Mouse (Mus musculus) intestine, embryonic 15.5 days (tissue): ENCODE results near the gene Mcu. TPM values are rescaled to one million over a fixed set of nuclear protein-coding genes. Genes with fewer than 3 reads are reported as not detected.

Experiments
- ATAC-seq: fragments of 200-750 bp; cut with Nextera tagmentation; 2 replicates; pipeline ENCODE4 v1.8.0; 2017; ENCODE audit warnings: moderate TSS enrichment, moderate library complexity
- H3K27ac ChIP-seq: fragments of 300-500 bp; sonication (generic); 2 replicates; pipeline ENCODE4 v1.5.1; 2015; ENCODE audit warnings: mild to moderate bottlenecking, inconsistent platforms
- H3K27me3 ChIP-seq: fragments of 300-500 bp; sonication (generic); replicated peaks from 2 replicates; pipeline ENCODE4 v1.6.1; 2015; ENCODE audit warnings: inconsistent platforms
- H3K36me3 ChIP-seq: fragments of 300-500 bp; sonication (generic); 2 replicates; pipeline ENCODE4 v1.6.1; 2015; ENCODE audit warnings: inconsistent platforms
- H3K4me1 ChIP-seq: fragments of 300-500 bp; sonication (generic); replicated peaks from 2 replicates; pipeline ENCODE4 v1.6.1; 2015; ENCODE audit warnings: inconsistent platforms
- H3K4me2 ChIP-seq: fragments of 300-500 bp; sonication (generic); replicated peaks from 2 replicates; pipeline ENCODE4 v1.6.1; 2015; ENCODE audit warnings: mild to moderate bottlenecking, inconsistent platforms
- H3K4me3 ChIP-seq: fragments of 300-500 bp; sonication (generic); replicated peaks from 2 replicates; pipeline ENCODE4 v1.5.1; 2015; ENCODE audit warnings: inconsistent platforms
- H3K9ac ChIP-seq: fragments of 300-500 bp; sonication (generic); 2 replicates; pipeline ENCODE4 v1.6.1; 2015; ENCODE audit warnings: inconsistent platforms
- H3K9me3 ChIP-seq: fragments of 300-500 bp; sonication (generic); 2 replicates; pipeline ENCODE4 v1.6.1; 2016; ENCODE audit warnings: inconsistent platforms
- WGBS: fragments of 180-500 bp; shearing (Covaris S2); methylation state at CpG from one replicate; pipeline ENCODE4 v1.1.7; 2015; 5-methylcytosine and 5-hydroxymethylcytosine counted together
- polyA plus RNA-seq: library from polyadenylated mRNA; unstranded; fragments of >200 nt; fragmentation: Nextera tagmentation; extraction: Ambion mirVana; gene quantifications from 2 replicates; pipeline ENCODE4 v1.2.1, GENCODE M21; 2015

Mcu gene
- polyA plus RNA-seq, 1 experiment from 2014 or later = 72.6 TPM

DNA sequence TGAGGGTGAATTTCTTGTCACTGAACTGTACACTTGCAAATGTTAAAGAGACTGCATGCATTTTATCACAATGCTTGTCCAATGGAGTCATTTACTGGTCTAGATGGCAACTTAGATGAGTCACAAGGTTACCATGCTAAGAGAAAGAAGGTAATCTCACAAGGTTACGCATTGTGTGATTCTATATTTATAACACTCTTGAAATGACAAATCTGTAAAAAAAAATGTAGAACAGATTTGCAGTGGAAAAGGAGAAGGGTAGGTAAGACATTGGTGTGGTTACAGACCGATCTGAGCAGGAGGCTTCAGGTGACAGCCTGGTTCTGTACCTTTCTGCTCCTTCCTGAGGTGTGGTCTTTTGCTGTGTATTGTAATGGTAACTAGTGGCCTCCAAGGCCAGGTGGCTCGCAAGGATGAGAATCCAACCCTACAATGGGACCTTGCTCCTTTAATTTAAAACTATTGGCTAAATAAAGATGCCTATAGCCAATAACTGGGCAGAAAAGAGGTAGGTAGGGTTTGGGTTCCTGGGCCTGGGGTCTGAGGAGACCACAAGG lies 35.8 kb downstream of the Mcu start:
- peaks cover 20% of the 10 kb centered on the region for H3K4me1 ChIP-seq
- no peak overlapping the region for H3K4me3 ChIP-seq
- WGBS = 91% methylated on average over 3 of the region's 3 CpGs
- H3K27ac ChIP-seq = no peak overlapping the region
- H3K36me3 ChIP-seq = no peaks in the 10 kb centered on the region; the same call in 1 of the 2 replicates
- H3K27me3 ChIP-seq = no peaks in the 10 kb centered on the region
- no peak overlapping the region for H3K9ac ChIP-seq
- H3K4me2 ChIP-seq = no peak overlapping the region
- ATAC-seq = no peak
- no peaks in the 10 kb centered on the region for H3K9me3 ChIP-seq

- Histone ChIP-seq H3K4me2 (no peak overlapping the region), H3K27me3 (no peaks in the 10 kb centered on the region), H3K4me3 (no peak overlapping the region), H3K4me1 (peaks cover 20% of the 10 kb centered on the region), H3K9ac (no peak overlapping the region), H3K36me3 (no peaks in the 10 kb centered on the region; the same call in 1 of the 2 replicates), H3K27ac (0 out of 2 replicates have a peak overlapping the region, but pooled peaks have one; percentile 40), H3K9me3 (no peaks in the 10 kb centered on the region)
- no peak for ATAC-seq
- 84% methylated on average over 3 of the region's 3 CpGs for WGBS
These were observed 36.8 kb downstream of the Mcu start for GRCm38 (mm10) chr10:59579645-59580044.

DNA sequence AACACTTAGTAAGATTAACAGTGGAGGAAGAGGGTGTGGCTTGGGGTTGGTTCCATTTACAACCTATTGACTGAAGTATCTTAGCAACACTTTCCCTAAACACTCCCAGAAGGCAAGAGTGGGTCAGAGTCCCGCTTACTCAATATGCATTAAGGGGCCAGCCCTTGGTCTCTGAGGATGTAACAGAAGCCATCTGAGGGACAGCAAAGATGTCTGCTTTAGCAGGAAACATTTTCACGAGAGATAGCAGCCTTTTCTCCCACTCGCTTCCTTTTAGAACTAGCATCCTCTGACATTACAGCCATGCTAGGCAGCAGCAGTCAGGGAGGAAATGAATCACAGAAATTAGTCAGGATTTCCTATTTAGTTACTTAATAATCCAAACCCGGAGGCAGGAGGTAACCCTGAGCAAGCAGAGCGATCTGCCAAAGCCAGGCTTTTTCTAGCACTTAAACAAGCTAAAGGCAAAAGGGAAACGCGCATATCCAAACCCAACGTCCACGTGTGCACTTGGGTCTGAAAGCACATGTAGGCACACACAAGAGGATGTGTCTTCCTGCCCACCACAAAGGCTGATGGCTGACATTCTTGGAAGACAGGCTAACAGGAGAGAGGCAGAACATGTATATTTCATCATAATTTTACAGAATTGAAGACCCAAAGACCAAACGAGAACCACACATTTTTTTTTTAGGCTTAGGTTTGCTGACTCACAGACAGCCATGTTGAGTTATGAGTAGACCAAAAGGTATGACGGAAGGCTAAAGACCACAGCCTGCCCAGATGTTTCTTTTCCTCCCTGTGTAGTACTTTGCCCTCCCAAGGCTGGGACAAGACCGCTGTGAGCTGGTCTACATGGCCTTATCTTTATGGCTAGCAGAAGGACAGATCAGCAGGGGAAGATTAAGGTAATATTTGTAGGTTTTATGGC lies 38.4 kb downstream of the Mcu start:
- WGBS = 22% methylated on average over 12 of the region's 12 CpGs

GRCm38 (mm10) chr10:59576305-59576704 lies 40.2 kb downstream of the Mcu start:
- Histone ChIP-seq H3K9ac (no peak overlapping the region), H3K4me2 (no peak overlapping the region), H3K27me3 (no peaks in the 10 kb centered on the region), H3K36me3 (no peaks in the 10 kb centered on the region), H3K9me3 (no peaks in the 10 kb centered on the region), H3K4me1 (peaks cover 30% of the 10 kb centered on the region), H3K4me3 (no peak overlapping the region), H3K27ac (peak overlapping the region; percentile 8; the same call in 1 of the 2 replicates)
- no peak for ATAC-seq
- 44% methylated on average over 5 of the region's 5 CpGs for WGBS

More for the DNA sequence above, 38.4 kb downstream of the Mcu start:
- H3K4me2 ChIP-seq = peak overlapping the region; percentile 50
- ATAC-seq = peak; percentile 93
- H3K27me3 ChIP-seq = no peaks in the 10 kb centered on the region
- H3K4me1 ChIP-seq = peaks cover 20% of the 10 kb centered on the region
- H3K9me3 ChIP-seq = no peaks in the 10 kb centered on the region
- 0 out of 2 replicates have a peak overlapping the region, but pooled peaks have one; percentile 13 for H3K4me3 ChIP-seq
- peak overlapping the region; percentile 90 for H3K27ac ChIP-seq
- 0 out of 2 replicates have a peak overlapping the region, but pooled peaks have one; percentile 6 for H3K9ac ChIP-seq
- no peaks in the 10 kb centered on the region; the same call in 1 of the 2 replicates for H3K36me3 ChIP-seq

GRCm38 (mm10) chr10:59571964-59572363 lies 44.5 kb downstream of the Mcu start:
- no peak overlapping the region for H3K4me2 ChIP-seq
- no peaks in the 10 kb centered on the region for H3K36me3 ChIP-seq
- ATAC-seq = no peak
- H3K4me3 ChIP-seq = no peak overlapping the region
- no peak overlapping the region for H3K9ac ChIP-seq
- H3K27me3 ChIP-seq = no peaks in the 10 kb centered on the region
- H3K9me3 ChIP-seq = no peaks in the 10 kb centered on the region
- 0 out of 2 replicates have a peak overlapping the region, but pooled peaks have one; percentile 13 for H3K27ac ChIP-seq
- H3K4me1 ChIP-seq = peaks cover 45% of the 10 kb centered on the region
- WGBS = 50% methylated on average over 5 of the region's 5 CpGs

DNA sequence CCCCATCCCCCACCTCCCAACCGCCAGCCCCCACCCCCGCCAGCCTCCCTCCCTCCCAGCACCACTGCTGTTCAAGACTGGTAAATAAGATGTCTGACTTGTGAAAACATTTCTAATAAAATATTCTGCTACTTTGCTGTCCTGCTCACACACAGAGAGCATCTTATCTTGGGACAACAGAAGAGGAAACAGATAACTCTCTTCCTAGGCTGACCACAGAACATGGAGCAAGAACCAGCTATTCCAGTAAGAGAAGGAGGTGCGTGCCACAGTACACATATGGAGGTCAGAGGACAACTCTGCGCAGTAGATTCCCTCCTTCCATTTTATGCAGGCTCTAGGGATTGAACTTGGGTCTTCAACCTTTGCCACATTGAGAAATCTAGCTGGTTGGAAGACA lies 45.2 kb downstream of the Mcu start:
- H3K36me3 ChIP-seq = no peaks in the 10 kb centered on the region
- peak overlapping the region; percentile 36; the same call in 1 of the 2 replicates for H3K27ac ChIP-seq
- H3K9me3 ChIP-seq = no peaks in the 10 kb centered on the region
- H3K4me2 ChIP-seq = no peak overlapping the region
- WGBS = 61% methylated on average over 4 of the region's 4 CpGs
- peaks cover 42% of the 10 kb centered on the region for H3K4me1 ChIP-seq
- no peak overlapping the region for H3K4me3 ChIP-seq
- ATAC-seq = no peak
- no peaks in the 10 kb centered on the region for H3K27me3 ChIP-seq
- H3K9ac ChIP-seq = no peak overlapping the region

GRCm38 (mm10) chr10:59570780-59571179 lies 45.7 kb downstream of the Mcu start:
- Histone ChIP-seq H3K4me3 (no peak overlapping the region), H3K9ac (no peak overlapping the region), H3K27me3 (no peaks in the 10 kb centered on the region), H3K9me3 (no peaks in the 10 kb centered on the region), H3K27ac (0 out of 2 replicates have a peak overlapping the region, but pooled peaks have one; percentile 17), H3K4me2 (no peak overlapping the region), H3K36me3 (no peaks in the 10 kb centered on the region), H3K4me1 (peaks cover 38% of the 10 kb centered on the region)
- WGBS = 45% methylated on average over 2 of the region's 2 CpGs
- ATAC-seq = no peak

DNA sequence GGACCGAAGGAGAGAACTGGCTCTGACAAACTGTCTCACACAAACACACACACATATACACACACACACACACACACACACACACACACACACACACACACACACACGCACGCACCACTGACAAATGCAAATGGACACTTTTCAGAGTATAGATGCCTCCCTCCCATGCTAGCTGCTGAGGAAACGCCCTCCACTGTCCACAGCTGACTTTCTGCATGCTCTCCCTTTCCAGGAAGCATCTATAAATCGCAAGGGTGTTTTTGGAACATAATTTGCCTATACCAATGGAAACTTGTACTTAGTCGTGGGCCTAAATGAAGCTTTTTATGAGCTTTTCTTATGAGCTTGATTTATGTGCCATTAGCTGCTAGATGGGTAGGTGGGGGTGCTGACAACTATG lies 46.1 kb downstream of the Mcu start:
- Histone ChIP-seq H3K4me3 (no peak overlapping the region), H3K36me3 (no peaks in the 10 kb centered on the region), H3K4me2 (no peak overlapping the region), H3K27me3 (no peaks in the 10 kb centered on the region), H3K27ac (no peak overlapping the region), H3K9ac (no peak overlapping the region), H3K4me1 (peaks cover 38% of the 10 kb centered on the region), H3K9me3 (no peaks in the 10 kb centered on the region)
- 74% methylated on average over 6 of the region's 6 CpGs for WGBS
- ATAC-seq = no peak

GRCm38 (mm10) chr10:59569481-59569869 lies 47.0 kb downstream of the Mcu start:
- no peak overlapping the region for H3K4me3 ChIP-seq
- no peaks in the 10 kb centered on the region for H3K36me3 ChIP-seq
- peaks cover 38% of the 10 kb centered on the region for H3K4me1 ChIP-seq
- no peak overlapping the region for H3K27ac ChIP-seq
- WGBS = 76% methylated on average over 1 of the region's 1 CpGs
- ATAC-seq = peak; percentile 55
- H3K9ac ChIP-seq = no peak overlapping the region
- no peaks in the 10 kb centered on the region for H3K27me3 ChIP-seq
- H3K9me3 ChIP-seq = no peaks in the 10 kb centered on the region
- H3K4me2 ChIP-seq = no peak overlapping the region

DNA sequence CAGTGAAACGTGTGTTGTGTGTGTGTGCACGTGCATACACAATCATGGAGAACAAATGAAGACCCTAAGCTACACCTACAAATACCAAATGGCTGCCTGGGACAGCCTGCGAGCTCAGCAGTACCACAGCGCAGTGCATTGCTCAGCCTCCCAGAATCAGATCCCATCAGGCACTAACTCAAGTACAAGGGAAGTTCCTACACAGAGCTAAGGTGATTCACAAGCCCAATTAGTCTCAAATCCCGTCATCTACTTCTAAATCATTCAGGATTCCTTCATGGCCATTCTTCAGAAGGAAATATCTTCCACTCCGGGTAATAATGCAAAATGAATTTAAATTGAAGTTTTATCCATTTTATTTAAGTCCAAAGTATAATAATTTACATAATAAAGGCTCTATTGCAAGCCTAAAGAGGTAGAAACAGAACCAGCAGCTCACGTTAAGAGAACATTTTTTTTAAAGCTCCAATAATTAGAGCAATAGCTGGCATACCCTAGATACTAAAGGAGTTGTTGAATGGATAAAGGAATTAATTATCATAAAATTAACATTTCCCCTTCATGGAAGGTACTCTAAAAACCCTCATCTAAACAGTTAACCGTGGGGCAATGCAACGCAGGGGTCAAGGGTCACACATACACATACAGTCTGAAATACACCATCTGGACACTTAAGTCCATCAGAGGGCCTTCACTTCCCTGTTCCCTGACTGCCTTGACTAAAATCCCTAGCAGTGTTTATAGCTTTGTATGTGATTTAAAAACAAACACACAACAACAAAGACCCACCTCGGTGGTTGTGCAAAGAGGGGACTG lies 47.6 kb downstream of the Mcu start:
- Histone ChIP-seq H3K27me3 (no peaks in the 10 kb centered on the region), H3K9ac (no peak overlapping the region), H3K9me3 (no peaks in the 10 kb centered on the region), H3K4me3 (no peak overlapping the region), H3K4me2 (no peak overlapping the region), H3K36me3 (no peaks in the 10 kb centered on the region), H3K4me1 (peaks cover 38% of the 10 kb centered on the region), H3K27ac (no peak overlapping the region)
- 68% methylated on average over 10 of the region's 10 CpGs for WGBS
- no peak for ATAC-seq

DNA sequence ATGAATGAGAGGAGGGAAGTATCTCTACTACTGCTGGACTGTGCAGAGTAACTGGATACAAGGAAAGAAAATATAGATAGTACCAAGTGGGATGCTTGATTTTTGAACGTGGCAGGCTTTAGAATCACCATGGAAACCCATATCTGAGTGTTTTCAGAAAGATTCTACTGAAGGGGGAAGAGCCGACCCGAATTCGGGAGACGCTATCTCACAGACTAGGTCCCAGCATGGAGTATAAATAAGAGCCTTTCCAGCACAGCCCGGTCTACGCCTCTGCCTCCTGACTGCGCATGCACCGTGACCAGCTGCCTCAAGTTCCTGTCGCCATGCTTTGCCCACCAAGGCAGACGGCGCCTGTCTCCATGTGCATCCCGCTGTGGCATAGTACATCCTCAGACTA lies 49.5 kb downstream of the Mcu start:
- no peak overlapping the region for H3K4me2 ChIP-seq
- H3K9me3 ChIP-seq = no peaks in the 10 kb centered on the region
- H3K4me3 ChIP-seq = no peak overlapping the region
- no peaks in the 10 kb centered on the region for H3K36me3 ChIP-seq
- peaks cover 35% of the 10 kb centered on the region for H3K4me1 ChIP-seq
- no peak overlapping the region for H3K9ac ChIP-seq
- ATAC-seq = no peak
- 89% methylated on average over 13 of the region's 13 CpGs for WGBS
- H3K27ac ChIP-seq = no peak overlapping the region
- H3K27me3 ChIP-seq = no peaks in the 10 kb centered on the region

- 28% methylated on average over 2 of the region's 2 CpGs for WGBS
- H3K4me2 ChIP-seq = no peak overlapping the region
- H3K36me3 ChIP-seq = no peaks in the 10 kb centered on the region
- H3K27ac ChIP-seq = no peak overlapping the region
- H3K4me1 ChIP-seq = peaks cover 28% of the 10 kb centered on the region
- H3K9me3 ChIP-seq = no peaks in the 10 kb centered on the region
- H3K9ac ChIP-seq = no peak overlapping the region
- H3K27me3 ChIP-seq = no peaks in the 10 kb centered on the region
- no peak overlapping the region for H3K4me3 ChIP-seq
- ATAC-seq = 0 out of 2 replicates have a peak, but pooled peaks have one; percentile 34
These were observed 50.5 kb downstream of the Mcu start for GRCm38 (mm10) chr10:59565995-59566410.
